Mouse (Mus musculus): ENCODE results near the gene Bphl.
A peak's percentile ranks its signal among the peaks of the same experiment; 100 is the strongest.
"Not testable (repeated sequence)": the region's sequence is repeated elsewhere in the genome, so short reads cannot be mapped to it uniquely, and the experiment has no call there.

The Bphl gene

GRCm38 (mm10) chr13:34053673-34054282 lies 16.4 kb downstream of the Bphl start:
- DNase-seq (ENCODE audit: low spot score) = no peak

- no peak for DNase-seq (ENCODE audit: low spot score)
These were observed 17.0 kb downstream of the Bphl start for GRCm38 (mm10) chr13:34054391-34054790.

GRCm38 (mm10) chr13:34054983-34055382 lies 17.6 kb downstream of the Bphl start:
- no peak for DNase-seq (ENCODE audit: low spot score)

- no peak for DNase-seq (ENCODE audit: low spot score)
These were observed 19.9 kb downstream of the Bphl start for GRCm38 (mm10) chr13:34057252-34057651.

GRCm38 (mm10) chr13:34060061-34060460 lies 22.7 kb downstream of the Bphl start:
- no peak for DNase-seq (ENCODE audit: low spot score)

- DNase-seq (ENCODE audit: low spot score) = no peak
These were observed 25.1 kb downstream of the Bphl start for GRCm38 (mm10) chr13:34062466-34062865.

GRCm38 (mm10) chr13:34066351-34066750 lies 29.0 kb downstream of the Bphl start:
- DNase-seq (ENCODE audit: low spot score) = no peak

- no peak for DNase-seq (ENCODE audit: low spot score)
These were observed 32.9 kb downstream of the Bphl start for GRCm38 (mm10) chr13:34070296-34070695.

GRCm38 (mm10) chr13:34071836-34072235 lies 34.4 kb downstream of the Bphl start:
- no peak for DNase-seq (ENCODE audit: low spot score)

- DNase-seq (ENCODE audit: low spot score) = no peak
These were observed 35.5 kb downstream of the Bphl start for GRCm38 (mm10) chr13:34072847-34073246.

GRCm38 (mm10) chr13:34074441-34074840 lies 37.0 kb downstream of the Bphl start:
- not testable (repeated sequence) for DNase-seq (ENCODE audit: low spot score)

GRCm38 (mm10) chr13:34075893-34076292 lies 38.5 kb downstream of the Bphl start:
- not testable (repeated sequence) for DNase-seq (ENCODE audit: low spot score)

- peak; percentile 21 for DNase-seq (ENCODE audit: low spot score)
These were observed 39.4 kb downstream of the Bphl start for GRCm38 (mm10) chr13:34076561-34077491.

- DNase-seq (ENCODE audit: low spot score) = peak; percentile 93
These were observed 40.3 kb downstream of the Bphl start, which contains the start of gene Tubb2a for GRCm38 (mm10) chr13:34077492-34078271. Tubb2a (minus strand) TSS chr13:34078007.

GRCm38 (mm10) chr13:34078500-34079280 lies 41.3 kb downstream of the Bphl start:
- no peak for DNase-seq (ENCODE audit: low spot score)

GRCm38 (mm10) chr13:34079801-34080200 lies 42.4 kb downstream of the Bphl start:
- no peak for DNase-seq (ENCODE audit: low spot score)

GRCm38 (mm10) chr13:34081926-34082325 lies 44.5 kb downstream of the Bphl start:
- no peak for DNase-seq (ENCODE audit: low spot score)

- no peak for DNase-seq (ENCODE audit: low spot score)
These were observed 46.8 kb downstream of the Bphl start for GRCm38 (mm10) chr13:34084026-34084750.

- DNase-seq (ENCODE audit: low spot score) = no peak
These were observed 49.8 kb downstream of the Bphl start for GRCm38 (mm10) chr13:34087052-34087812.

- not testable (repeated sequence) for DNase-seq (ENCODE audit: low spot score)
These were observed 50.8 kb downstream of the Bphl start for GRCm38 (mm10) chr13:34088201-34088649.
